Mouse (Mus musculus): Measurements from ENCODE around the gene Gm21954.
A peak's percentile ranks its signal among the peaks of the same experiment; 100 is the strongest.

The Gm21954 gene

GRCm38 (mm10) chr3:55462904-55463668 lies 8.9 kb downstream of the Gm21954 start:
- no peak for DNase-seq (ENCODE audit: low read depth, low spot score)

- peak; percentile 20 for DNase-seq (ENCODE audit: low read depth, low spot score)
These were observed 10.0 kb downstream of the Gm21954 start for GRCm38 (mm10) chr3:55461685-55462655.

GRCm38 (mm10) chr3:55461092-55461491 lies 10.9 kb downstream of the Gm21954 start:
- no peak for DNase-seq (ENCODE audit: low read depth, low spot score)

GRCm38 (mm10) chr3:55452464-55452863 lies 19.5 kb downstream of the Gm21954 start:
- DNase-seq (ENCODE audit: low read depth, low spot score) = no peak

- no peak for DNase-seq (ENCODE audit: low read depth, low spot score)
These were observed 20.1 kb downstream of the Gm21954 start for GRCm38 (mm10) chr3:55451877-55452276.

- no peak for DNase-seq (ENCODE audit: low read depth, low spot score)
These were observed 21.0 kb downstream of the Gm21954 start for GRCm38 (mm10) chr3:55451035-55451434.

GRCm38 (mm10) chr3:55449148-55449547 lies 22.9 kb downstream of the Gm21954 start:
- no peak for DNase-seq (ENCODE audit: low read depth, low spot score)

- DNase-seq (ENCODE audit: low read depth, low spot score) = no peak
These were observed 24.2 kb downstream of the Gm21954 start for GRCm38 (mm10) chr3:55447486-55448460.

- DNase-seq (ENCODE audit: low read depth, low spot score) = no peak
These were observed 25.3 kb downstream of the Gm21954 start for GRCm38 (mm10) chr3:55446681-55447080.

- DNase-seq (ENCODE audit: low read depth, low spot score) = no peak
These were observed 28.3 kb downstream of the Gm21954 start for GRCm38 (mm10) chr3:55443725-55444124.

- no peak for DNase-seq (ENCODE audit: low read depth, low spot score)
These were observed 28.7 kb downstream of the Gm21954 start for GRCm38 (mm10) chr3:55443271-55443670.

- no peak for DNase-seq (ENCODE audit: low read depth, low spot score)
These were observed 29.9 kb downstream of the Gm21954 start for GRCm38 (mm10) chr3:55442012-55442645.

GRCm38 (mm10) chr3:55440342-55440741 lies 31.7 kb downstream of the Gm21954 start:
- DNase-seq (ENCODE audit: low read depth, low spot score) = no peak

GRCm38 (mm10) chr3:55438824-55439446 lies 33.1 kb downstream of the Gm21954 start:
- no peak for DNase-seq (ENCODE audit: low read depth, low spot score)

- no peak for DNase-seq (ENCODE audit: low read depth, low spot score)
These were observed 37.7 kb downstream of the Gm21954 start for GRCm38 (mm10) chr3:55434276-55434675.

GRCm38 (mm10) chr3:55431223-55431622 lies 40.8 kb downstream of the Gm21954 start:
- no peak for DNase-seq (ENCODE audit: low read depth, low spot score)

- DNase-seq (ENCODE audit: low read depth, low spot score) = no peak
These were observed 41.9 kb downstream of the Gm21954 start for GRCm38 (mm10) chr3:55430022-55430549.

GRCm38 (mm10) chr3:55423640-55424397 lies 48.2 kb downstream of the Gm21954 start:
- no peak for DNase-seq (ENCODE audit: low read depth, low spot score)

- DNase-seq (ENCODE audit: low read depth, low spot score) = no peak
These were observed 51.5 kb downstream of the Gm21954 start for GRCm38 (mm10) chr3:55420436-55421083.

Measured in WW6 (cell line).